Mouse (Mus musculus): ENCODE measurements around the gene Tmem170.

- no peak for TF ChIP-seq CTCF (conservative IDR thresholded peaks at IDR 0.05; ENCODE audit: insufficient read depth, insufficient read length, low read depth, low read length)
- TF ChIP-seq POLR2A (IDR thresholded peaks at IDR 0.05; ENCODE audit: low read depth, low read length): no peak
These were observed 13.3 kb downstream of the Tmem170 start for GRCm38 (mm10) chr8:111863280-111863679.

All from kidney, adult 2 months (tissue).